Mouse (Mus musculus): Measurements from ENCODE around the gene Stoml2. TPM values are rescaled to one million over a fixed set of nuclear protein-coding genes. Genes with fewer than 3 reads are reported as not detected.
A peak's percentile ranks its signal among the peaks of the same experiment; 100 is the strongest.

The Stoml2 gene
- polyA plus RNA-seq, 2 experiments from 2014 or later, result 119 to 161 TPM

DNA sequence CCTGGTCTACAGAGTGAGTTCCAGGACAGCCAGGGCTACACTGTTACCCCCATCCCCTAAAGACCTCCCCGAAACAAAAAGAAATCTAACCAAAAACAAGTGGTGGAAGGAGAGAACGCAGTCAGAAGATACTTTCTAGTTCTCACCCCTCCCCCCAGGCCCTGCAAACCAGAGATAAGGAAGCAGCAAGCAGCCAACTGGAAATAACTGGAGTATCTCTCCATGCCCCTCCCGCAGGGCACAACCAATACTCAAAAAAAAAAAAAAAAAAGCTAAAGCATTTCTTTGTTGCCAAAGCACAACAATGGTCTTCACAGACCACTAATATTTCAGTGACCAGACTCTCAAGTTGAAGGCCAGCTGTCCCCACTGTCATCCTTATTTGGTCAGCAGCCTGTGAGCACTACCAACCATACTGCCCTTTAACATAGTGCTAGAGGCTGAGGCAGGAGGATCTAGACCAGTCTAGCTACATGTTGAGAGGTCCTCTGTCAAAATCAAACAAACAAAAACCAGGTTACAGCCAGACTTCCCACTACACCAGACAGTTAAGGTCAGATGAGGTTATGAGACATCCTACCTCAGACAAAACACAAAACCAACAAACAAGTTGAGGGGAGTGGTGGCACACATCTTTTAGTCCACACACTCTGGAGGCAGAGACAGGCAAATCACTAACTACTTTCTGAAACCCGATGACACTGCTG is 6.5 kb upstream of the Stoml2 start:
- ATAC-seq, result no peak

- ATAC-seq, result no peak
Measured at GRCm38 (mm10) chr4:43036356-43036755, 4.8 kb upstream of the Stoml2 start.

GRCm38 (mm10) chr4:43035851-43036250 is 4.3 kb upstream of the Stoml2 start:
- no peak for ATAC-seq

GRCm38 (mm10) chr4:43033481-43033880 is 2.0 kb upstream of the Stoml2 start:
- ATAC-seq, result no peak

GRCm38 (mm10) chr4:43032501-43032900 is 991 bp upstream of the Stoml2 start:
- no peak for ATAC-seq

DNA sequence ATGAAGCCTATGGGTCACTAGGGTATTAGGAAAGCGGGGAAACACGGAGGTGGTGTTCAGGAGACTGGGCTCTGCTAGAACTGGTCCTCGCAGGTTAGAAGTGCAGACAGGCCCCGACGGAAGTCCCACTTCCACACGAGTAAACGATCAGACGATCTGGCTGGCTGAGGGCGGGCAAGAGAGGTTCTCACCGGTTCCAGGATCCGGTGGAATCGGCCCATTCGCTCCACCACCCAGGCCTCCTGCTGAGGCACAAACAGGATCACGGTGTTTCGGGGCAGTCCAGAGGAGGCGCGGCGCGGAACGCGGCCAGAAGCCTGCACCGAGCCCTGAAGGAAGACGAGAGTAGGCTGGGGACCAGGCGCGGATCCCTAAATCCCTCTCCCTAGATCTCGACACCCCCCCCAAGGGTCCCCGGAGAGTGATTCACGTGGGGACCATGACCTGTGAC is 705 bp downstream of the Stoml2 start:
- ATAC-seq, result peak; percentile 41

DNA sequence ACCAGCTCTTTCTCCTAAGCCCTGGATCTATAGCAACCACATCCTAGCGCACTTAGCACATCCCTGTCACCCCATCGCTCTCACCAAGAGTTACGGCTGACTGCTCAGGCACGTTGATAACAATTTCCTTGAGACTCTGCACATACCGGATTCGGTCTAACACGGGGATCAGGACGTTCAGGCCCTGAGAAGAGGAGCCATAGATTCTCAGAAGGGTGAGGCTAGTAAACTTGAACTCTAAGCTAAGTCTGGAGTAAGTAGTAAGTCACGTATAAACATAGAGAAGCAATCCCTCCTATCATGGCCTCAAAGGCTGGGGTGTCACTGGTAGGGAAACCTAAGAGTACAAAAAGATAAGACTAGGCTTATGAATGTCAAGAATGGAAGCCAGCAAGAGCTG is 1.2 kb downstream of the Stoml2 start:
- ATAC-seq, result no peak

DNA sequence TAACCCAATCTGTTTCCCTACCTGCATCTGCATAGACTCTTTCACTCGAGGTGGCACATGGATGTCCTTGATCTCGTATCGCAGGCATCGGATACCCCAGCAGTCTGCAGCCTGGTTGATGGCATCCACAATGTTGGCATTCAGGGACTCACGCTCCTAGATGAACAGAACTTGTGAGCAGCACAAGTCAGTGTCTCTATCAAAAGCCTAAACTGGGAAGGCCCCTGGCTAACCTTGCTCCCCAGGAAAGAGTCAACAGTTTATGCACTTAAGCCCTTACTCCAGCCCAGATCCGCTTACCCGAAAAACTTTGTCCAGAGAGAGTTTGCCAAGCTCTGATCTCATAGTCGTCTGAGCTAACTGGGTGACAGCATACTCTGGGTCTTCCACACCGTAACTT is 1.8 kb downstream of the Stoml2 start:
- no peak for ATAC-seq

DNA sequence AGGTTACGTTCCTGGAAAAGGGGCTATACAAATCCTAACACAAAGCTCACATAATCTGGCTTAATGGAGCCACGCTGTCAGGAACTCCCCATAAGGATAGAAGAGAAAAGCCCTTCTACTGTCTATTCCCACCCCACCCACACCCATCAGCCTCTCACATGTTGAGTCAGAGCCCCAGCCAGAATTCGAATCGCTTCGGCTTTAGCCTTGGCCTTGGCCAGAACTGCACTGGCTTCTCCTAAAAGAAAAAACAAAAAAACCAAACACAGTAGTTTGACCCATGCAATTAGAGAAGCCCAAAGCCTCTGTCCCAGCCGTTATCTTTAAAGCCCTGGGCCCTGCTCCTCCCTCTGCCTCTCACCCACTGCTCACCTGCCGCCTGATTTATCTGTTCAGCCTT is 2.4 kb downstream of the Stoml2 start:
- ATAC-seq, result no peak

DNA sequence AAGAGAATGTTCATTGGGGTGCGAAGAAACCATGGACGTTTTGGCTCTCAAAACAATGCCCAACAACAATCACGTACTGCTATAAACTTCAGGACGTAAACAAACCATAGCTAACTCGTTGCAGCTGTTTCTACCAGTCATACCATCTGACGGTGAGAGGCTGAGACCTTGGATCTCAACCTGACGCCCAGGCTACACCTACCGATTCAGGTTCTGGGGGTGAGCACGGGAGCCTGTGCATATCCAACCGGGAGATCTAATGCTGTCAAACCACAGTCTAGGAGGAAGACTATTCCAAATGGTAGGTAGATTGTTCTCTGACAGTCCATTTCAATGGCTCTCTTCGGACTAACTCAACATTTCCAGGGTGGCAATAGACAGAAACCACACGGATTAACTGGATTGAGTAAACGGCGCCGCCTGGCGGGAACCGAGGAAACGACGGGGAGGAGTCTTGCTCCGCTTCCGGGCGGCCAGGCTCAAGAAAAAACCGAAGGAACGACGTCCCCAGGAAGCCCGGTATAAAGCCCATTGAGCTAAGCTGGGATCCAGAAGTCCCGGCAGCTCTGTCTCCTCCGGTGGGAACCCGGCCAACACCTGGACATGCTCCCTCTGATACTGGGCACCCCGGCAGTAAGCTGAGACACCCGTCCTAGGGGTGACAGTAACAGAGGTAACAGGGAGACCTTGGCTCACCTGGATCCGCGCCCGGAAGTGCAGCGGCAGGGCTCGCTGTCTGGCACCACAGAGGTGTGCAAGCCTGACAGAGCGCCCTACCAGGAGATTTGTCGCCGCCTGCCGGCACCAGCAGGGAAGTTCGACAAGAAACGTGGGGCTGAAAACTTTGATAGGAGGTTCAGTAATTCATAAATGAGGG is 6.2 kb downstream of the Stoml2 start, which contains the start of gene Pigo:
TSS of gene Pigo (minus strand) at position 736 of the 877 bp plus-strand sequence.
- peak; percentile 93 for ATAC-seq

- ATAC-seq, result no peak
Measured at GRCm38 (mm10) chr4:43024673-43025072, 6.8 kb downstream of the Stoml2 start.

DNA sequence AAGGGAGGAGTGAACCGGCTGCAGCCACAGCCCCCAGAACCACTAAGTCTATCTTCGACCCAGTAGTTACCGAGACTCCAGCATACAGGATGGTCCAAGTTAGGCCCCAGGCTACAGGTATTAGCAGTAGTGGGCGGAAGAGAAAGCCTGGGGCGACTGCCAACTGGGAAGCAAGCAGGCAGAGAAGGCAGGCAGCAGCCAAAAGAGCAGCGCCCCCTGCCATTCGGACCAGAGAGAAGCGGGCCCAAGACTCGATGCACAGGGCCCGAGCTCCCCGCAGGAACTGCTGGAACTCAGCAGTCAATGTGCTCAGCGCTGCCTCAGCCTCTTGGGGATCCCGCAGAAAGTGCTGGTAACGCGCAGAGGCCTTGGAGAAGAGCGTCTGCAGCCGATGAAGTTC is 10.2 kb downstream of the Stoml2 start:
- no peak for ATAC-seq

- ATAC-seq, result no peak
Measured at GRCm38 (mm10) chr4:43020876-43021275, 10.6 kb downstream of the Stoml2 start.

- ATAC-seq, result no peak
Measured at GRCm38 (mm10) chr4:43019641-43020465, 11.7 kb downstream of the Stoml2 start.

DNA sequence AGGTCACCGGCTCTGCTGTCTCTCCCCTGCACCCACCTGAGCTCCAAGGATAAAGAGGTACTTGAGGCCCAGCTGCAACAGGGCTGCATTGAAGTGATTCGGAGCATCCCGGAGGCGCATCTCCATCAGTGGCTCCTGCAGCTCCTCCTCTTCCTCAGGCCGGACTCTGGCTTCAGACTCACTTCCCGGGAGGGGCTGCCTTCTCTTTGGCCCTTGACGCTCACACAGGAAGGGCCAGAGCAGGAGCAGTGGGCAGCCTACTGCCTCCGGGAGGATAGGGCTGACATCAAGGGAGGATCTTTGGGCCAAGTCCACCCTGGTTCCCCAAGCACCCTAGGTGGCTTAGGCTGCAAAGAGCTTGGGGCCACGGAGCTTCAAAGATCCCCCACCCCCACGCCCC is 12.3 kb downstream of the Stoml2 start:
- ATAC-seq, result no peak

DNA sequence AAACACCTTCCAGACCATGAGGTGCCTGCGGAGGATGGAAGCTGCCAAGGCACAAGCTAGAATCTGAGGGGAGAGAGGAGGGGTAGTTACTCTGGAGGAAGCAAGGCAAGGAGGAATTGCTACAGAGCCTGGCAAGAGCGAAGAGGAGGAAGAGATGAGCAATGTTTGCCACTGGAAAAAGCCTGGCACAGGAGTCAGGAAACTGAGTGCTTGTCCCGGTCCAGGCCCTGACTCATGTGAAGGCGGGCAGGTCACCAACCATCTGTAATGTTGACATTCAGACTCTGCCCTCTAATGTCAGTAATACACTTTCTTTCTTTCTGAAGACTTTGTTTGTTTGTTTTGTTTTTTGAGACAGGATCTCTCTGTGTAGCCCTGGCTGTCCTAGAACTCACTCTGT is 13.4 kb downstream of the Stoml2 start:
- no peak for ATAC-seq

- no peak for ATAC-seq
Measured at GRCm38 (mm10) chr4:43012091-43012490, 19.4 kb downstream of the Stoml2 start.

GRCm38 (mm10) chr4:43010161-43011038 is 21.1 kb downstream of the Stoml2 start, which contains the start of gene Fancg:
TSS of gene Fancg (minus strand) at chr4:43010506.
- ATAC-seq, result peak; percentile 87

GRCm38 (mm10) chr4:43005765-43006164 is 25.7 kb downstream of the Stoml2 start:
- ATAC-seq, result peak; percentile 53

DNA sequence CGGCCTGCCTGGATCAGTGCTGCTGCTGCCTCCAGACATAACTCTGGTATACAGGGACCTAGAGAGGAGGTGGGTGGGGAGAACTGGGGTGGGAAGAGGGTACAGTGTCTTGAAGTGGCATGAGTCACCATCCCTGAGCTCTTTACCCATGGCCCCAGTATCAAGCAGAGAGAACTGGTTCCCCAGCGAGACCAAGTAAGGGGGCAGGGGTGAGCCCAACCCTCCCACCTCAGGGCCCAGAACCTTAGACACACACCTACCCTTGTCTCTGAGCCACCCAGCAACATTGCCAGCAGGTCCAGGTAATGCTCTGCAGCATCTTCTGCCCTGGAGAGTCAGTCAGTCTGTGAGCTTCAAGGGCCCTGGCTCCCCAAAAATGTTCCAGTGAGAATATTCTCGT is 26.6 kb downstream of the Stoml2 start:
- ATAC-seq, result no peak

DNA sequence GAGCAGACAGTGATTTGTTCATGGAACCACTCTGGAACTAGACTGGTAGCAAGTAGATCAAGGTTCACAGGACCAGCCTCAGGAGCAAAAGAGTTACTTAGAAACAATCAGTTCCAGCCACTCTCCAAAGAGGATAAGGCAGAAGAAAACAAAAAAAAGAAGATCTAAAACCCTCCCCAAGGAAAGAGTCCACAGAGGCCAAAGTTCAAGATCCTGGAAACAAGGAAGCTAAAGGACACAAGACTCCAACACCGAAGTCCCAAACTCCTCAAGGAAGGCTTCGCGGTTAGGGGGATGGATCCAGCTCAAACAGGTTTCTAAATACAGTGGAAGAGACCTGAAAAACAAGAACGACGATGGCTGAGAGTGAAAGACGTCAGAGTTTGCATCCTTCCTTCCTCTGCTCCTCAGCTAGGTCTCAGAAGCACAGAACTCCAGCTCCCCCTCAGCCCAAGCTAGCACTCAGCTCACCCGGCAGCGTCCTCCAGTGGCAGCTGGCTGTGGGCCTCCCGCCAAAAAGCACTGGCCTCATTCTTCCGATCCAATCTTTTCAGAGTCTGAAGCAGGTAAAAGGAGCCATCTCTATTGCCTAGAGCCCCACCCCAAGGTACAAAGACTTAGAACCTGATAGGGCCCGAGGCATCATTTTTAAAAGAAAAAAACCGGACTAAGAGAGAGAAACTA is 28.6 kb downstream of the Stoml2 start:
- ATAC-seq, result no peak
